Mouse (Mus musculus) embryonic facial prominence, embryonic 13.5 days (tissue): ENCODE data around the gene Gm42420. TPM values are rescaled to one million over a fixed set of nuclear protein-coding genes. Genes with fewer than 3 reads are reported as not detected.

Source experiments
- ATAC-seq: fragments of 200-750 bp; cut with Nextera tagmentation; 2 replicates; pipeline ENCODE4 v1.8.0; 2017; ENCODE audit warnings: low read depth; ENCODE audit not compliant: insufficient number of reproducible peaks, insufficient read depth, low FRiP score, low TSS enrichment
- H3K27ac ChIP-seq: fragments of 300-500 bp; sonication (generic); 2 replicates; pipeline ENCODE4 v1.5.1; 2015; ENCODE audit warnings: moderate library complexity, mild to moderate bottlenecking, inconsistent platforms
- H3K27me3 ChIP-seq: fragments of 300-500 bp; sonication (generic); 2 replicates; pipeline ENCODE4 v1.6.1; 2015; ENCODE audit warnings: mild to moderate bottlenecking, inconsistent platforms
- H3K36me3 ChIP-seq: fragments of 300-500 bp; sonication (generic); 2 replicates; pipeline ENCODE4 v1.6.1; 2015; ENCODE audit warnings: mild to moderate bottlenecking, inconsistent platforms
- H3K4me1 ChIP-seq: fragments of 300-500 bp; sonication (generic); 2 replicates; pipeline ENCODE4 v1.6.1; 2015; ENCODE audit warnings: inconsistent platforms
- H3K4me2 ChIP-seq: fragments of 300-500 bp; sonication (generic); 2 replicates; pipeline ENCODE4 v1.6.1; 2015; ENCODE audit warnings: moderate library complexity, mild to moderate bottlenecking, inconsistent platforms
- H3K4me3 ChIP-seq: fragments of 300-500 bp; sonication (generic); 2 replicates; pipeline ENCODE4 v1.5.1; 2015; ENCODE audit warnings: mild to moderate bottlenecking, inconsistent platforms
- H3K9ac ChIP-seq: fragments of 300-500 bp; sonication (generic); 2 replicates; pipeline ENCODE4 v1.6.1; 2015; ENCODE audit warnings: mild to moderate bottlenecking, inconsistent platforms
- H3K9me3 ChIP-seq: fragments of 300-500 bp; sonication (generic); 2 replicates; pipeline ENCODE4 v1.6.1; 2016; ENCODE audit warnings: inconsistent platforms
- WGBS: fragments of 180-500 bp; shearing (Covaris S2); methylation state at CpG from one replicate; pipeline ENCODE4 v1.1.7; 2015; ENCODE audit warnings: mixed read lengths; 5-methylcytosine and 5-hydroxymethylcytosine counted together
- polyA plus RNA-seq: library from polyadenylated mRNA; unstranded; fragments of >200 nt; fragmentation: Nextera tagmentation; extraction: Ambion mirVana; gene quantifications from 2 replicates; pipeline ENCODE4 v1.2.1, GENCODE M21; 2015

The Gm42420 gene
- polyA plus RNA-seq, 1 experiment from 2014 or later, result not detected

DNA sequence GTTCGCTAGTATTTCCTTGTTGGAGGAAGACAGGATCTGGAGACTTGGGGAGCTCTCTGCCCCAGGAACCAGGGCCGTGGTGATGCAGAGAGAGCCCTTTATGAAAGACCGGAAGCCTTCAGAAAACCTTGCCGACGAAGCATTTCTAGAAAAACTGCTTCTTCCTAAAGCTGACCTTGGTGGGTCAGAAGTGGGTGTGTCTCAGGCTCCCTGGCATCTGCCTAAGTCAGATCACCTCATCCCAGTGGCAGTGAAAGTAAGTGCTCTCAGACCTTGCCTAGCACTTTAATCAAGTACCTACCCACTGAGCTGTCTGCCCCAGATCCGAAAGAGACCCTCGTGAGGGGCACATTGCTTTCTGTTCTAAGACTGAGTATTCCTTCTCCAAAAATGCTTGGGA lies 10.6 kb upstream of the Gm42420 start:
- Histone ChIP-seq H3K9me3 (no peaks in the 10 kb centered on the region), H3K27me3 (no peaks in the 10 kb centered on the region), H3K4me3 (peak overlapping the region; percentile 88), H3K4me2 (peak overlapping the region; percentile 87), H3K27ac (peak overlapping the region; percentile 96; the same call in 1 of the 2 replicates), H3K9ac (peak overlapping the region; percentile 91), H3K36me3 (peaks cover 29% of the 10 kb centered on the region), H3K4me1 (peaks cover 8% of the 10 kb centered on the region)
- 57% methylated on average over 7 of the region's 7 CpGs for WGBS
- no peak for ATAC-seq

DNA sequence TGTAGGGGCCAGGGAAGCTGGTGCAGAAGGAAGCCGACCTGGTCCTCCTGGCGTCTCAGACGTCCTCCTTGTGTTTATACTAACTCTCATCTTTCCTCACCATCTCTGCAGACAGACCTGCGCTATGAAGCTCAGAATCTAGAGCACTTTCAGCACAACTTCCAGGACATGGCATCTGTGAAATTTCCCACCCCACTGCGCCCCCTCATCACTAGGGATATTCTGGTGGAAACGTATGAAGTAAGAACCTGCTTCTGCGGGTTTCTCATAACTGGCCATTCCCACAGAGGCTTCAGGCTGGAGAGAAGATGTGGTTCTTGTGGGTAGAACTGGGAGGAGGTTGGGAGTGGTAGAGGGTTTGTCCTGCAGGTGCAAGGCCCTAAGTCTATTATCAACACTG lies 6.0 kb upstream of the Gm42420 start:
- no peak overlapping the region for H3K4me2 ChIP-seq
- peaks cover 6% of the 10 kb centered on the region for H3K4me1 ChIP-seq
- no peak overlapping the region for H3K9ac ChIP-seq
- WGBS, result 85% methylated on average over 7 of the region's 7 CpGs
- H3K27me3 ChIP-seq, result no peaks in the 10 kb centered on the region
- ATAC-seq, result no peak
- no peaks in the 10 kb centered on the region for H3K9me3 ChIP-seq
- peaks cover 70% of the 10 kb centered on the region for H3K36me3 ChIP-seq
- H3K4me3 ChIP-seq, result no peak overlapping the region
- no peak overlapping the region for H3K27ac ChIP-seq

DNA sequence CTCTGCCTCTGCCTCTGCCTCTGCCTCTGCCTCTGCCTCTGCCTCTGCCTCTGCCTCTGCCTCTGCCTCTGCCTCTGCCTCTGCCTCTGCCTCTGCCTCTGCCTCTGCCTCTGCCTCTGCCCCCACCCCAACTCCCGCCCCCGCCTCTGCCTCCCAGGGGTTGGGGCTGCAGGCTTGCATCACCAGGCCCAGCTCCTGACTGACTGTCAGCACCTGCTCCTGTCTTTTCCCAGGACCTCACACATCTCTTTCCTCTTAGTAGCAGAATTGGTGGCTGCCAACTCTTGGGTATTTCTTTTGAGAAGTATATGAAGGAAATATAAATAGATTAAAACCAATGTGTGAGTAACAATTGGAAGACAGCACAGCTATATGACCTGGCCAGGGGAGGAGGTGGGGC lies 5.0 kb upstream of the Gm42420 start:
- Histone ChIP-seq H3K36me3 (peaks cover 76% of the 10 kb centered on the region), H3K4me1 (no peaks in the 10 kb centered on the region), H3K4me2 (no peak overlapping the region), H3K9me3 (no peaks in the 10 kb centered on the region), H3K27me3 (no peaks in the 10 kb centered on the region), H3K4me3 (no peak overlapping the region), H3K27ac (no peak overlapping the region), H3K9ac (no peak overlapping the region)
- no peak for ATAC-seq
- 89% methylated on average over 2 of the region's 2 CpGs for WGBS

DNA sequence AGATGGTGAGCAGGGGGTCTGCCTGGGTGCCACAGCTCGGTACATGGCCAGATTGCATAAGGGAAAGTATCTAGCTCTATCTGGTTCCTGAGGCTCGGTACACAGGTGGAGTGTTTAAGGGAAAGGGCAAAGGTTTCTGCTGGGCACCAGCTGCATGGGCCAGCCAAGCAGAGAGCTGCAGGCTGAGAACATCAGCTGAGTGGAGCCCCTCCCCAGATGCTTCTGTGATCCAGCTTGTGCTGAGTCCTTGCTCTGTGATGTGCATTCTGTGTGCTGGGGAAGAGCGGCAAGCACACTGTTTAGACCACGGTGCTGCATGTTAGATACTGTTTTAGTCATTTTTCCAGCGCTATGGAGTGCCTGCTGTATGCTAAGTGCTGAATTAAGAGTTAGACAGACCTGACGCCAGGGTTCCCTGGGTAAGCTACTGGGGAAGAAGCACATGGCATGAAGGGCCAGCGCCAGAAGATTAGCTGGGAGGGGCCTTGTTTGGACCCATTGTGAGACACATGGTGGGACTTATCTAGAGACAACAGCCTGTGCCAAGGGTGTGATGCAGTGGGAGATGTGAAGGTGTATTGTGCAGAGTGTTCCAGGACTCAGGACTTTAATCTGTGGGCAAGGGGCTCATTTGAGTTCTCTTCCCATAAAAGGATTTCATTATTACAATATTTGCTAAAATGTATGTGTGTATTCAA lies 4.3 kb upstream of the Gm42420 start:
- Histone ChIP-seq H3K9ac (no peak overlapping the region), H3K4me1 (no peaks in the 10 kb centered on the region), H3K27ac (no peak overlapping the region), H3K9me3 (no peaks in the 10 kb centered on the region), H3K4me2 (no peak overlapping the region), H3K36me3 (peaks cover 82% of the 10 kb centered on the region), H3K4me3 (no peak overlapping the region), H3K27me3 (no peaks in the 10 kb centered on the region)
- WGBS, result 79% methylated on average over 7 of the region's 7 CpGs
- ATAC-seq, result no peak

DNA sequence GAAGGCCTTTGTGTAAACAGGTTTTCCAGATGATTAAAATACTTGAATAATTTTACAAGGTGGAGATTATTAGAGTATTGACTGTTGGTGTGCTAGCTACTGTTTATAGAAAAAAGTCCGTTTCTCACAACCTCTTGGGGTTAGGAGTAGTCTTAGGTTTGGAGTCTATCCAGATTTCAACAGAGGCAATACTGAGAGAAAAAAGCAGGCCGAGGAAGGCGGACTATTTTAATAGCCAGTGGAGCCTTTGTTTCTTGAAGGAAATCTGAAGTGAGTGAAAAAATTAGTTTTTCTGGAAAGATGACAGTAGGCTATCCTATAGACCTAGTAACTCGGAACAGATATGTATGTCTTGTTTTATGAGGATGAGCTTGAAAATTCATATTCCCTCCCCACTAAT lies 5.9 kb downstream of the Gm42420 start:
- H3K4me2 ChIP-seq, result peak overlapping the region; percentile 79
- WGBS, result 95% methylated on average over 4 of the region's 4 CpGs
- H3K27ac ChIP-seq, result no peak overlapping the region
- no peaks in the 10 kb centered on the region for H3K27me3 ChIP-seq
- no peak for ATAC-seq
- H3K9ac ChIP-seq, result 0 out of 2 replicates have a peak overlapping the region, but pooled peaks have one; percentile 90
- H3K9me3 ChIP-seq, result no peaks in the 10 kb centered on the region
- H3K4me1 ChIP-seq, result peaks cover 14% of the 10 kb centered on the region
- peaks cover 34% of the 10 kb centered on the region for H3K36me3 ChIP-seq
- H3K4me3 ChIP-seq, result peak overlapping the region; percentile 85

DNA sequence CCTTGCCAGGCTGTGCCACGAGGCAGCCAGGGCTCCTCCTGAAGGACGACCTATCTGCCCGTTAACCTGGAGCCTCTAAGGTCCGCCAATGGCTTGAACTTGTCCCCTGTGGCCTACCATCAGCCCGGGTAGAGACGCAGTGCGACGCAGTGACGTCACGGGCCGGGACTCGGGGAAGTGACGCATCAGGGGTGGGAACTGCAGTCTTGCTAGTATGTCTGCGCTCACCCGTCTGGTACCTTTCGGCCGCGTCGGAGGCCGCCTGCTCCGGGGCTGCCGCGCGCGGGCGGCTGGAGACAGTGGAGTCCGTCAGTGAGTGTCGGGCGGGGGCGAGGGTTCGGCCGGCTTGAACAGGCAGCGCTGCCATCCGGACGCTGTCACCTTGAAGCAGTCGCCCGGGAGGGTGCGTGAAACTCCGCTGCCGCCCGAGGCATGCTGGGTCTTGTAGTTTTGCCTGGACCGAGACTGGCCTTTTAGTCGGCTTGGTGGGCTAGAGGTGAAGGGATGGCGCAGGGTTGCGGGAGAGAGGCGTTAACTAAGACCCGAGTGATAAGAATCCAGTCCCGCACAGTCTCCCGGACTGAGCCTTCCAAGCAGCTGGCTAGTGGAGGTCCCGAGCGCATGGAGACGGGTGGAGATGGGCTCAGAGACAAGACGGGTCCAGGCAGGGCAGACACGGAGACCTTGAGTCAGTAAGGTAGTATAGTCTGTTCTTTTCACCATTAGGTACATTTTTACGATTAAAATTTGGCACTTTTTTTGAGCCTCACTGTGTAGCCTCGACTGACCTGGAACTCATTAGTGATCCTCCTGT lies 7.1 kb downstream of the Gm42420 start, which contains the start of gene Ndufb2:
Gene Ndufb2, plus strand, starts transcription at position 174 of the 814 bp plus-strand sequence.
- under 1% methylated on average over 56 of the region's 56 CpGs for WGBS

DNA sequence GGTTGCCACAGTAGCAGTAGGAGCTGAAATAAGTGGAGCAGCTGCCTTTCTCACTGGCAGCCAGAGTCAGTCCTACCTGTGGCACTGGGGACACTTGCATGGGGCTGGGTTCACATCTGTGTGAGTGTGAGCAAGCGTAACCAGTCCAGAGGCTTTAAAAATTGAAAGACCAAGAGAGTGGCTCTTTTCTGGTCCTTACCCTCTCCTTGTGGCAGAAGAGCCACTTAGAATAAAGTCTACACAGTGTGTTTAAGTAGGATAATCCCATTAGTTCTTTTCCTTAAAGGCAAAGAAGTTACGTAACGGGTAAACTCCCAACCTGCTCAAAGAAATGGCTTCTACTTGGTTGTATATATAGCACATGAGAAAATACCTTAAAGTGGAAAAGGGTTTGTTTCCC lies 15.3 kb downstream of the Gm42420 start:
- H3K27ac ChIP-seq, result no peak overlapping the region
- no peak overlapping the region for H3K4me2 ChIP-seq
- H3K4me1 ChIP-seq, result no peaks in the 10 kb centered on the region
- WGBS, result 89% methylated on average over 3 of the region's 3 CpGs
- H3K4me3 ChIP-seq, result no peak overlapping the region
- no peaks in the 10 kb centered on the region for H3K27me3 ChIP-seq
- no peak overlapping the region for H3K9ac ChIP-seq
- H3K9me3 ChIP-seq, result no peaks in the 10 kb centered on the region
- H3K36me3 ChIP-seq, result peaks cover 59% of the 10 kb centered on the region
- no peak for ATAC-seq

More for the DNA sequence above, 7.1 kb downstream of the Gm42420 start, which contains the start of gene Ndufb2:
- ATAC-seq, result peak; percentile 96
- Histone ChIP-seq H3K27ac (peak within 1 kb of the TSS; percentile 91), H3K36me3 (peaks cover 30% of the 10 kb centered on the region), H3K9me3 (no peaks in the 10 kb centered on the region), H3K27me3 (no peaks in the 10 kb centered on the region), H3K4me2 (peak within 1 kb of the TSS; percentile 79), H3K4me1 (peaks cover 14% of the 10 kb centered on the region), H3K9ac (peak within 1 kb of the TSS; percentile 90), H3K4me3 (peak within 1 kb of the TSS; percentile 85)

DNA sequence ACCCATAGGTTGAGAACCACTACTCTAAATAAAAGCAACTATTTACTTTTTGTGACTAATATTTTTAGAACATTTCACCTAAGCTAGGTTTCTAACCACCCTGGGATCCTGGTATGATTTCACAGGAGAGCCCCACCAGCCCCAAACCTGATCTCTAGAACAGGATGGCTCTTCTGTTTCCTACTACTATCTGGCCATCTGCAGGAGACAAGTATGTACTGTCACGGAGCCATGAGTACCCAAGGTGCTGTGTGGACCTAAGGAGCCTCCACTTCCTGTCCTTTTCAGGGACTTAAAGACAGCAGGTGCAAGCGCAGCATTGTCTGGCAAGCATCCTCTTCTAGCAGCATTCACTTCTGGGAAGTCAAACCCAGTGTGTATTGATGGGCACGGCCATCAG lies 16.3 kb downstream of the Gm42420 start:
- Histone ChIP-seq H3K36me3 (peaks cover 51% of the 10 kb centered on the region), H3K9me3 (no peaks in the 10 kb centered on the region), H3K4me2 (no peak overlapping the region), H3K4me1 (no peaks in the 10 kb centered on the region), H3K27me3 (no peaks in the 10 kb centered on the region), H3K4me3 (no peak overlapping the region), H3K27ac (no peak overlapping the region), H3K9ac (no peak overlapping the region)
- 88% methylated on average over 3 of the region's 3 CpGs for WGBS
- no peak for ATAC-seq

DNA sequence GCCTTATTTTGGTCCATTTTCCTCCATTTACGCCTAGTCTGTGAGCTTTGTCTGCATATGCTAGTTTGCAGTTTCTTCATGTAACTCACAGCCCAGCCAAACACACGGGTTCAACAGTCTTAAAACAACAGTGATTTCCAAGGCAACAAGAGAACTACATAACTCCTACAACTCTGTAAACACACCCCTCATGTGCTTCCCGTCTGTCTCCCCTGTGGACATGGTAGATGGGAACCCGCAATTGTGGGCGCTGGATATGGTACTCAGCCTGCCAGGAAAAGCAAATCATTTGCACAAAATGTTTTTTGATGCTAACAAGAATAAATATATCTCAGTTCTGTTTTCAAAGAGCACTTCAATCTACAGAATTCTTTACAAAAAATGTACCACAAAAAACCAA lies 19.0 kb downstream of the Gm42420 start:
- Histone ChIP-seq H3K27me3 (no peaks in the 10 kb centered on the region), H3K4me1 (no peaks in the 10 kb centered on the region), H3K36me3 (peaks cover 30% of the 10 kb centered on the region), H3K9ac (no peak overlapping the region), H3K4me2 (no peak overlapping the region), H3K27ac (no peak overlapping the region), H3K4me3 (no peak overlapping the region), H3K9me3 (no peaks in the 10 kb centered on the region)
- WGBS, result 87% methylated on average over 5 of the region's 5 CpGs
- ATAC-seq, result no peak

DNA sequence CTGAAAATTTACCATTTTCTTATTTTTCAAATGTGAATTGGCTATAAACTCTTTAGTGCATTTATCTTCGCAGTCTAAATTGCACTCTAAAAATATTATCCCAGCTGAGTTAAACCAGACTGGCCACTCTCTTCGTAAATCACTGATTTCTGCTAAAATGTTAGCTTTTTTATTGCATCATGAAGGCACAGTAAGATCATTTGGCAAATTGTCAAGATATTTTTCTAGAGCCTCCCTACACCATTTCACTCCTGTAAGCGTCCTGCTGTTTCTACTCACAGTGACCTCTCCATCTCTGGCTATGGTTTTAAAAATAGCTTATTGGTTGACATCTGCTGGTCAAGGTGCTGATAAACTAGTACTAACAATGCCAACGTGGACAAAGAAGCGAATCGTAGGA lies 20.5 kb downstream of the Gm42420 start:
- Histone ChIP-seq H3K36me3 (peaks cover 19% of the 10 kb centered on the region), H3K27me3 (no peaks in the 10 kb centered on the region)
- no peak for ATAC-seq

DNA sequence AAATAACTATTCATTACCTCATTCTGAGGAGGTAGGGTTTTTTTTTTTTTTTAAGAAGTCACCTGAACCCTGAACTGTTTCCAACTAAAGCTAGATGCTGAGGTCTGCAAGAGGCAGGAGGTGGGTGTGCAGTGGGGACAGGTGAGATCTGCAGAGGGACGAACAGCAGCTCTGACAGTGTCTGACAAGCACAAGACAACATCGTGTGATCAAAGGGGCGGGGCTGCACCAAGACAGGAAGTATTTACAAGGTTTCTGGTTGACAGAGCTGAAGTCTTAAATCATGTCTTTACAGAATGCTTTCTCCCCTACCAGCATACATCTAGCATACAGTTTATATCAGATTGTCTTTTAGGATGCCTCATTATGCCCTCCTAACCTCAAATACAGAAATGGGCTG lies 21.3 kb downstream of the Gm42420 start:
- Histone ChIP-seq H3K9ac (no peak overlapping the region), H3K4me3 (no peak overlapping the region), H3K4me2 (no peak overlapping the region), H3K27me3 (no peaks in the 10 kb centered on the region), H3K4me1 (no peaks in the 10 kb centered on the region), H3K9me3 (no peaks in the 10 kb centered on the region), H3K27ac (no peak overlapping the region), H3K36me3 (peaks cover 16% of the 10 kb centered on the region)
- ATAC-seq, result no peak
- 68% methylated on average over 3 of the region's 3 CpGs for WGBS

More for the DNA sequence above, 20.5 kb downstream of the Gm42420 start:
- 91% methylated on average over 6 of the region's 6 CpGs for WGBS
- H3K4me3 ChIP-seq, result no peak overlapping the region
- no peaks in the 10 kb centered on the region for H3K9me3 ChIP-seq
- no peak overlapping the region for H3K4me2 ChIP-seq
- no peaks in the 10 kb centered on the region for H3K4me1 ChIP-seq
- no peak overlapping the region for H3K9ac ChIP-seq
- H3K27ac ChIP-seq, result no peak overlapping the region

DNA sequence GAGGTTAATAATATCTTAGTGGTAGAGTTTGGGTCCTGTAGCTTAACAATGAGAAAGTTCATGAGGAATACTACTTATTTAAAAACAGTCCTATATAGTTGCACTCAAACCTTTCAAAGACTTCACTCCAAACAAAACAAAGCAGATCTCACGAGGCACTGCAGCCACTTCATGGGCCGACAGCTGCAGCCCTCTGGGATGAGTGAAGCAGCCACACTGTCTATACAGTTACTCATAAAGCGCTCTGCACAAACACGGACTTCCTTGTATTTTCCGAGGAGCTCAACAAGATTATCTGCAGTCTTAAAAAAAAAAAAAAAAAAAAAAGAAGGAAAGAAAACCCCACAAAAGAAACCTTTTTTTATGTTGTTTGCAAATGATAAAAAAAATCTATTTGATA lies 21.8 kb downstream of the Gm42420 start:
- no peak overlapping the region for H3K4me3 ChIP-seq
- H3K27me3 ChIP-seq, result no peaks in the 10 kb centered on the region
- H3K27ac ChIP-seq, result no peak overlapping the region
- 76% methylated on average over 5 of the region's 5 CpGs for WGBS
- no peaks in the 10 kb centered on the region for H3K4me1 ChIP-seq
- no peaks in the 10 kb centered on the region for H3K9me3 ChIP-seq
- no peak overlapping the region for H3K4me2 ChIP-seq
- no peak overlapping the region for H3K9ac ChIP-seq
- ATAC-seq, result no peak
- peaks cover 11% of the 10 kb centered on the region for H3K36me3 ChIP-seq
